Mouse (Mus musculus) ovary, adult 18-20 months (tissue): ENCODE measurements at regions not wholly inside any gene's neighbourhood (a gene's known extent, or its start where the extent isn't known, plus 50 kb on each side); places are given as distances from the start of the nearest gene placed in this dataset.

Experiments
- DNase-seq: peaks from one replicate; pipeline ENCODE4 v3.0.0; 2022; ENCODE audit warnings: low spot score, mixed read lengths

- DNase-seq, result no peak
Observed at GRCm38 (mm10) chr14:45984135-45984892, 326.4 kb upstream of the Ddhd1 start.

GRCm38 (mm10) chr14:45992041-45992869 lies 334.3 kb upstream of the Ddhd1 start:
- DNase-seq, result peak; percentile 30

- DNase-seq, result no peak
Observed at GRCm38 (mm10) chr14:45992870-45993135, 334.9 kb upstream of the Ddhd1 start.

- DNase-seq, result peak; percentile 21
Observed at GRCm38 (mm10) chr14:45993669-45994068, 335.7 kb upstream of the Ddhd1 start.

- DNase-seq, result no peak
Observed at GRCm38 (mm10) chr14:45996760-45997159, 338.8 kb upstream of the Ddhd1 start.

GRCm38 (mm10) chr14:46004078-46004477 lies 346.1 kb upstream of the Ddhd1 start:
- DNase-seq, result no peak

GRCm38 (mm10) chr14:46005307-46005706 lies 347.4 kb upstream of the Ddhd1 start:
- DNase-seq, result no peak

GRCm38 (mm10) chr14:46013232-46013631 lies 355.3 kb upstream of the Ddhd1 start:
- DNase-seq, result no peak

GRCm38 (mm10) chr14:46014090-46014489 lies 356.1 kb upstream of the Ddhd1 start:
- DNase-seq, result no peak

GRCm38 (mm10) chr14:46015682-46016400 lies 357.9 kb upstream of the Ddhd1 start:
- no peak for DNase-seq

GRCm38 (mm10) chr14:46016701-46017106 lies 358.8 kb upstream of the Ddhd1 start:
- DNase-seq, result no peak

GRCm38 (mm10) chr14:46017286-46017685 lies 359.3 kb upstream of the Ddhd1 start:
- DNase-seq, result no peak

- no peak for DNase-seq
Observed at GRCm38 (mm10) chr14:46017976-46018375, 360.0 kb upstream of the Ddhd1 start.

GRCm38 (mm10) chr14:46019240-46020025 lies 359.8 kb upstream of the Gm15217 start:
- no peak for DNase-seq

- no peak for DNase-seq
Observed at GRCm38 (mm10) chr14:46034301-46034700, 344.9 kb upstream of the Gm15217 start.

- DNase-seq, result no peak
Observed at GRCm38 (mm10) chr14:46060622-46061381, 318.4 kb upstream of the Gm15217 start.

GRCm38 (mm10) chr14:46067102-46067801 lies 312.0 kb upstream of the Gm15217 start:
- no peak for DNase-seq

- no peak for DNase-seq
Observed at GRCm38 (mm10) chr14:46071244-46071643, 308.0 kb upstream of the Gm15217 start.

GRCm38 (mm10) chr14:46076738-46077137 lies 302.5 kb upstream of the Gm15217 start:
- no peak for DNase-seq

- no peak for DNase-seq
Observed at GRCm38 (mm10) chr14:46077406-46078131, 301.6 kb upstream of the Gm15217 start.
